ENCODE assay signal across 7 mouse cellular contexts in the genomic region with DNA sequence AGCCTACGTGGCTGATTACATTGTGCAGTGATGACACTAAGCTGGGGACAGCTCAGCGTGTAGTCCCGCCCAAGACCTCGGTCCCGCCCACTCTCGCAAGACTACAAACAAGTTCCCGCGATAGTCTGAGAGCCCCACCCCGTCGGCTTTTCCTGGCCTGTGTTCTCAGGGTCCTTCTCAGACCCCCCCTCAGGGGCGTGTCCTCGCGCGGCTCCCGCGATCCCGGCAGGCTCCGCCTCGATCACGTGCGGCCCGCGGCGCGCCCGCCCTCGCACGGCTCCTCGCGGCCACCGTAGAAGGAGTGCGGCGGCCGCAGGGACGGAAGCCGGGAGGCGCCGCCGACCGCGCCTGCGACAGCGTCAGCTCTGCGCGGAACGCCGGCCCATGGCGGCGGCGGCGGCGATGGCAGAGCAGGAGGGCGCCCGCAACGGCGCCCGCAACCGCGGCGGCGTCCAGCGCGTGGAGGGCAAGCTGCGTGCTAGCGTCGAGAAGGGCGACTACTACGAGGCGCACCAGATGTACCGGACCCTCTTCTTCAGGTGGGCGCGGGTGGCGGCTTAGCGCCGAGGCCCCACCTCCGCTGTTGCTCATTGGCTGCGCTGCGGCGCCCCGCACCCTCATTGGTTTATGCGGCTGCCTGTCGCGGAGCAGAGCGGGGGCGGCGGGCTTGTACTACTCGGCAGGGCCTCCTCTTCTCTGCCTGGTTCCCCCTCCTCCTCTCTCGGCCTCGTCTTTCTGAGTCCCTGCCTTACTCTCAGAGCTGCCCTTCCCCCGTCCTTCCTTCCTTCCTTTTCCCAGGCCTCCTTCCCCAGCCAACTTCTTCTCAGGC. TPM values are rescaled to one million over a fixed set of nuclear protein-coding genes. Genes with fewer than 3 reads are reported as not detected.
A peak's percentile ranks its signal among the peaks of the same experiment; 100 is the strongest.
DNase-seq lines count a peak whose midpoint lies in the region; ATAC-seq and TF ChIP-seq lines count a peak whose summit lies in the region.

A gene (plus strand): TSS at position 244 of the 829 bp plus-strand sequence.

- H3K9me3 ChIP-seq in embryonic facial prominence, embryonic 10.5 days: no peaks in the 10 kb centered on the region
- H3K9me3 ChIP-seq in intestine, postnatal 0 days (ENCODE audit: control insufficient read depth): no peaks in the 10 kb centered on the region
- no peaks in the 10 kb centered on the region for H3K9me3 ChIP-seq in midbrain, embryonic 12.5 days

- H3K27me3 ChIP-seq in embryonic facial prominence, embryonic 10.5 days (replicated peaks; ENCODE audit: low read depth, poor library complexity, severe bottlenecking): no peaks in the 10 kb centered on the region
- H3K27me3 ChIP-seq in intestine, postnatal 0 days (replicated peaks; ENCODE audit: control insufficient read depth, insufficient read depth, low read length): no peaks in the 10 kb centered on the region
- H3K27me3 ChIP-seq in midbrain, embryonic 12.5 days: no peaks in the 10 kb centered on the region
- no peaks in the 10 kb centered on the region for H3K27me3 ChIP-seq in small intestine, adult 2 months (ENCODE audit: control insufficient read depth, insufficient read depth, low read length)

- peaks cover 61% of the 10 kb centered on the region for H3K36me3 ChIP-seq in embryonic facial prominence, embryonic 10.5 days (replicated peaks)
- H3K36me3 ChIP-seq in intestine, postnatal 0 days (ENCODE audit: control insufficient read depth, insufficient read depth): peaks cover 23% of the 10 kb centered on the region
- peaks cover 41% of the 10 kb centered on the region for H3K36me3 ChIP-seq in midbrain, embryonic 12.5 days
- peaks cover 22% of the 10 kb centered on the region for H3K36me3 ChIP-seq in small intestine, adult 2 months (ENCODE audit: control insufficient read depth, insufficient read depth, low read length)

- peak within 1 kb of the TSS; percentile 86 for H3K4me2 ChIP-seq in intestine, postnatal 0 days (replicated peaks; ENCODE audit: low read depth)
- H3K4me2 ChIP-seq in midbrain, embryonic 12.5 days (replicated peaks): peak within 1 kb of the TSS; percentile 95

- peak; percentile 99 for DNase-seq in adrenal gland, postnatal 10 days
- peak; percentile 100 for DNase-seq in embryonic facial prominence, embryonic 10.5 days (ENCODE audit: low spot score)
- DNase-seq in gonadal fat pad, adult 2 months (ENCODE audit: low read depth): no peak
- DNase-seq in left cerebral cortex, postnatal 4 days: peak; percentile 100

- peak; percentile 90 for ATAC-seq in intestine, postnatal 0 days
- peak; percentile 94 for ATAC-seq in midbrain, embryonic 12.5 days (ENCODE audit: low FRiP score, low read depth)

- peak within 1 kb of the TSS; percentile 94 for H3K27ac ChIP-seq in embryonic facial prominence, embryonic 10.5 days (replicated peaks)
- peak within 1 kb of the TSS; percentile 86 for H3K27ac ChIP-seq in intestine, postnatal 0 days (ENCODE audit: low read depth, low read length)
- H3K27ac ChIP-seq in midbrain, embryonic 12.5 days (replicated peaks): peak within 1 kb of the TSS; percentile 83
- H3K27ac ChIP-seq in small intestine, adult 2 months (ENCODE audit: insufficient read depth, low read depth, low read length): peak within 1 kb of the TSS; percentile 78

- WGBS in embryonic facial prominence, embryonic 10.5 days: under 1% methylated on average over 90 of the region's 90 CpGs
- under 1% methylated on average over 85 of the region's 90 CpGs for WGBS in intestine, postnatal 0 days
- WGBS in midbrain, embryonic 12.5 days: under 1% methylated on average over 71 of the region's 90 CpGs
- WGBS in small intestine, adult 2 months: under 1% methylated on average over 87 of the region's 90 CpGs

- H3K4me1 ChIP-seq in embryonic facial prominence, embryonic 10.5 days: peaks cover 33% of the 10 kb centered on the region
- H3K4me1 ChIP-seq in intestine, postnatal 0 days (replicated peaks; ENCODE audit: control insufficient read depth, insufficient read depth, low read length): peaks cover 9% of the 10 kb centered on the region; the same call in 1 of the 2 replicates
- peaks cover 27% of the 10 kb centered on the region for H3K4me1 ChIP-seq in midbrain, embryonic 12.5 days
- H3K4me1 ChIP-seq in small intestine, adult 2 months (ENCODE audit: control insufficient read depth, insufficient read depth, insufficient read length, low read length): peaks cover 8% of the 10 kb centered on the region; the same call in 1 of the 2 replicates

- peak within 1 kb of the TSS; percentile 73 for H3K9ac ChIP-seq in intestine, postnatal 0 days (ENCODE audit: low read depth, low read length)
- peak within 1 kb of the TSS; percentile 86 for H3K9ac ChIP-seq in midbrain, embryonic 12.5 days (replicated peaks)

- peak within 1 kb of the TSS; percentile 92 for H3K4me3 ChIP-seq in embryonic facial prominence, embryonic 10.5 days
- H3K4me3 ChIP-seq in intestine, postnatal 0 days (ENCODE audit: low read depth, low read length): peak within 1 kb of the TSS; percentile 81
- H3K4me3 ChIP-seq in midbrain, embryonic 12.5 days: peak within 1 kb of the TSS; percentile 80
- peak within 1 kb of the TSS; percentile 75 for H3K4me3 ChIP-seq in small intestine, adult 2 months (ENCODE audit: low read depth, low read length)

- no peak for TF ChIP-seq CTCF in intestine, postnatal 0 days (IDR thresholded peaks at IDR 0.05; ENCODE audit: low read depth)
- TF ChIP-seq CTCF in small intestine, adult 2 months (IDR thresholded peaks at IDR 0.05; ENCODE audit: extremely low read depth, insufficient read length, insufficient replicate concordance, low read depth, low read length): no peak

- intact Hi-C loops in left cerebral cortex, postnatal 4 days (cut with DNase I): no loop called here

- peak; percentile 58 for TF ChIP-seq POLR2A in small intestine, adult 2 months (IDR thresholded peaks at IDR 0.05; ENCODE audit: low read depth, low read length)

RNA-seq across cellular contexts. Expression of the gene that starts here (rescaled TPM):
- 10 to 100 TPM; 69.6 to 82.9 TPM for total RNA-seq in adrenal gland, postnatal 10 days (2021)
- 188 and 189 TPM in 2 replicates for polyA plus RNA-seq in embryonic facial prominence, embryonic 10.5 days (2016; fragmentation: Nextera tagmentation; extraction: Ambion mirVana)
- 96.8 and 99.1 TPM in 2 replicates for polyA plus RNA-seq in gonadal fat pad, adult 2 months (2012; rRNA removed)
- 127 and 129 TPM in 2 replicates for polyA plus RNA-seq in intestine, postnatal 0 days (2015; fragmentation: Nextera tagmentation; extraction: Ambion mirVana)
- 10 to 100 TPM; 54.8 to 59.8 TPM for total RNA-seq in left cerebral cortex, postnatal 4 days (2021)
- 130 and 132 TPM in 2 replicates for polyA plus RNA-seq in midbrain, embryonic 12.5 days (2016; fragmentation: Nextera tagmentation; extraction: Ambion mirVana)
- polyA plus RNA-seq in small intestine, adult 2 months (2012; rRNA removed): 82.6 and 240 TPM in 2 replicates
